Mouse (Mus musculus): ENCODE measurements around the gene Fras1.

Gene Fras1

DNA sequence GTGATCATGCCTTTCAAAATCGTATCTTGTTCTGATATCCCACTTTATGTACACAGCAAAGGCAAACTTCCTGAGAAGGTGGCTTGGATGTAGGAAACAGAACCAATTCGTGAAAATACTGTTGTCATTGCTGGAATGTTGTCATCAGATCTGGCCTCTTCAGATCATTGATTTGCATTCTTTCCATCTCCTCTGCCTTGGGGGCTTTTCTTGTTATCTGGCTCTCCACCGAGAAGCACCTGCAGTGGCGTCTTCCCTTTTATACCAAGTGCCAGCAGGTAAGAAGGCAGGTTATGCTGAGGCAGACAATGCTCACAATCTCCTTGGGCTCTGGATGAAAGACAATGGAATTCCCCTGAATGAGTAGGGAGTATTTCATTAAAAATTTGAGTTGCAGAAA lies 108.3 kb downstream of the Fras1 start:
- no peak for DNase-seq (ENCODE audit: low spot score in 2 of 2)

DNA sequence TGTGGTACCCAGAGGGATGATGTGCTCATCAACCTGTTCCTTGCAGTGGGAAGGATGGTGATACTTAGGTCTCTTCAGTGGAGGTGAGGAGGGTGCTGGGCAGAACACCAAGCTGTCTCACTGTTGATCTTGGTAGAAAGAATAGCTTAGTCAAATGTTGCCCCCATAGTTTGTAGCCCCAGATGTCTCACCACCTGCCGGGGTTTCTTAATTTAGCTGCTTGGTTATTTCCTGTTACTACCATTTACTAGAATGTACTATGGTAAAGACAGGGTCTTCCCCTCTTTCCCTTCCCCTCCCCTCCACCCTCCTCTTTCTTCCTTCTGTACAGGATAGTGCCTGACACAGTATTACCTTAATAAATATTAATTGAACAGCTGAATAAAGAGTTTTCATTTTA lies 118.7 kb downstream of the Fras1 start:
- DNase-seq (ENCODE audit: low spot score in 2 of 2): no peak

DNA sequence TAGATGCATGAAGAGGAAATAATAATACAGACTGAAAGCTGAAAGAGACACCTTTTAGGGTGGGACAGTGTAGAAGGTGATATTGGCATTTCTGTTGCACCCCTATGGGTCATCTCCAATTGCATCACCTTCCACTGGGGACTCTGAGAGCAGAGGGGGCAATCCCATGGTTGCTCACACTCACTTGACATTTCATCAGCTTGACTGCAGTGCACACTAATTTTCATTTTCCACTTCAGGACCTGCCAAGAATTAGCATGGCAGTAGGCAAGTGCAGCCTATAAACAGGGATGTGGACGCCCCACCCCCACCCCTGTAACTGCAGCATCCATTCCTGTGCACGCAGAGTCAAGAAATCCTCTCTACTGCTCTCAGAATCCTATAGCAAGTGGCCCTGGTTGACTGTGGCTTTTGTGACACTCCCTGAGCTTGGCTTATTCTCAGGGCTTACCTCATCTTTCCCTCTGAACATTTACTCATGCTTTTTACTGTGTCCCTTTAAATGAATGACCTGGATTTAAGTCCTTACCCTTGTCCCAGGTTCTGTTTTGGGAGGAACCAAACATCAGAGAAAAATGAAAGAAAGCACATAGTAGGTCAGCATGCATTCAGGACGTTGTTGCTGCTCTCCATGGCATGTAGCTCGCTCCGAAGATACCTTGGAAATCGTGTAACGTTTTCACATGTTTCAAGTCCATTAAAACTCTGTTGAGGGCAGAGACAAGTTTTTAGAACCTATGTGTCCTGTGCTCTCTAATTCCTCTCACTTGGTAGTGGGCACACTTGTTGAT lies 120.9 kb downstream of the Fras1 start:
- DNase-seq (ENCODE audit: low spot score in 2 of 2): no peak

DNA sequence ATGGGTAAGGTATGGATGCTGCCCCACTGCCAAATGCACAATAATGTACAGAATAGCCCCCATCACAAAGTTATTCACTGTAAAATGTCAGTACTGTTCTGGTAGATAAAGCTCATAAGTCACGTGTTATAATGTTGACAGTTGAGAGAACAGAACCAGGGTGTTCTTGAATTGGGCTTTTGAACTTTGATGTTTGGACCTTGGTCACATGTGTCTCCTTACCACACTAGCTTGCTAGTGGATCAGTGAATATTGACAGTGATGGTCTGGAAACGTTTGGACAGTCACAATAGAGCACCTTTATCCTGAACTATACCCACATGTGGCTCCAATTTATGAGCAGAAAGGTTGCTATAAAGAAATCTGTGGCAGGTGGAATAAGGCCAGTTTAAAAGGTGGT lies 124.3 kb downstream of the Fras1 start:
- no peak for DNase-seq (ENCODE audit: low spot score in 2 of 2)

DNA sequence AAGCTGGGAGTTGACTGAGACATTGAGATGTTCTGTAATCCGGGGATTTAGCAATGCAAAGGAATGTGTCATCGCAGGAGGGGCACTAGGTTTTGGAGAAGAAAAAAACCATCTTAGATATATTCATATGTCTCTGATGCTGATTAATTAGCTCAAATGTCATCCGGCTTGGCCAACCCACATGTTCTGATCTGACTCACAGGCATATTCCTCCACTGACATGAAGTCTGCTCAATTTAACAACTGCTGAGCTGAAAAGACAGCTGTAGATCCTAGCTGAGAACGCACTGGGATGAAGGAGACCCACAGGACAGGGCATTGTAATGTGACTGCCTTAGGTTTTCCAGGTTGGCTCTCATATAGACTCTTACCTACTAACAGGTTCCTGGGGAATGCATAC lies 128.0 kb downstream of the Fras1 start:
- no peak for DNase-seq (ENCODE audit: low spot score in 2 of 2)

DNA sequence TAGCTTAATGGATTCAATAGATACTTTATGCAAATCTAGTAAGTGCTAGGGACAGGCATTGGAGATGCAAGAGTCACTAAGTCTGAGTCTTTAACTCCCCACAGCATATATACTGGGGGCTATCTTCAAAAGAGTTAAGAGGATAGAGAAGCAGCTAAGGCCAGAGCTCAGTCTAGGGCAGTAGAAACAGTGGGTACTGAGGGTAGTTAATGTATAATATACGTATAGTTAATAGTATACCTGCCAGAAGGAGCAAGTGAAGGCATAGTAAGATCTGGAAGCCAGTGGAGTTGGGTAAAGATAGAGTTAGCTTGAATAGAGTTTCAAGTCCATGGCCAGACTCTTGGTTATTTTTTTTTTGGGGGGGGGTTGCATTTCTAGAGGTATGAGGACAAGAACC lies 128.6 kb downstream of the Fras1 start:
- no peak for DNase-seq (ENCODE audit: low spot score in 2 of 2)

DNA sequence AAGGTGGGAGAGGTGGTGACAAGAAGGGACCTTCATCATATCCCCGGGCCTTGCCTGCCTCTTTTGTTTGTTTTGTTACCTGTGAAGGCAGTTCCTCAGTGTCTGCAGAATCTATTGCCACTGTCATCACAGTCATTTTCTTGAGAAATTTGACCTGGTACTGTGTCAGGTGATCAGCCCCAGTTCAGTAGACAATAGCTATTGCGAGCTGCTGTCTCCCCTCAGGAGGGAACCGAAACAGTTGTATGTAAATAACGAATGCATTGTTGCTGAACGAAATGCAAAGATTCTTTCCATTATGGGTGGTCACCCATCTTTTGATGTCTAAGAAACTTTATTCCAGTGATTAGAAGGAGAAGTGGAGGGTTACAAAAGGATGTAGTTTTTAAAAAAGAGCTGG lies 137.2 kb downstream of the Fras1 start:
- DNase-seq (ENCODE audit: low spot score in 2 of 2): no peak

DNA sequence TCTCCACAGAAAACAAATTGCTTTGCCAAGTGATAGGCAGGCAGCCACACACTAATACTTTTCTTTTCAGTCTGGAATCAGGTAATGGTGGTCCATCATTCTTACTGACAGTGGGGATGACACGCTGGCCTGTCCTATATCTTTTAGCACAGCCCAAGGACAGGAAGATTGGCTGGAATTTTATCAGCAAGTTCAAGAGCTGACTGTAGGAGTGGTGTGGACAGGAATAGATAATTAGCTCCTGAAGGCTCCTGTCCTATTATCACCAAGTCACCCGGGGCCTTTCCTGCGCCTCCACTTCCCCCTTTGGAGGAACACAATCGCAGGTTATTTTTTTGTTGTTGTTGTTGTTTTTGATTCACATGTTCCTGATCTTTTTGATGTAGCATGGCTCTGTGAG lies 139.6 kb downstream of the Fras1 start:
- DNase-seq (ENCODE audit: low spot score in 2 of 2): no peak

DNA sequence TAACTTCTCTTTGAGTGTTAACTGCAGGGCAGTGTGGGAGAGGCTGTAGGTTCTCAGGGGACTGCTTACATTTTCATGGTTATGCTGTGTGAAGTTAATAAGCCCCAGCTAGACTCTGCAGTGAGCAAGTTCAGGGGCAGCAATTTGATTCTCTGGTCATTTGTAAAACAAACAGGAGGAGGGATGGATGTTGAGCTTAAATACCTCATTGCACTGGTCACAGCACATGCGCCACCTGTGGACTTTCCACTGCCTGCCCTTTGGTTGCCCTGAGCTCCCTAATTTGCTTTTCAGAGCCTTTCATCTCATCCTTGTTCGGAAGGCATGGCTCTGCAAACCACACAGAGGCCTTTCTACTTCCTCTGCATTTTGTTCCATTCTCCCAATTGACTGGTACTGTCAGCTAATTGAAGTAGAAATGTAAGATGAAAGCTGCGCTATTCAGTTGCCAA lies 142.1 kb downstream of the Fras1 start:
- DNase-seq (ENCODE audit: low spot score in 2 of 2): no peak

DNA sequence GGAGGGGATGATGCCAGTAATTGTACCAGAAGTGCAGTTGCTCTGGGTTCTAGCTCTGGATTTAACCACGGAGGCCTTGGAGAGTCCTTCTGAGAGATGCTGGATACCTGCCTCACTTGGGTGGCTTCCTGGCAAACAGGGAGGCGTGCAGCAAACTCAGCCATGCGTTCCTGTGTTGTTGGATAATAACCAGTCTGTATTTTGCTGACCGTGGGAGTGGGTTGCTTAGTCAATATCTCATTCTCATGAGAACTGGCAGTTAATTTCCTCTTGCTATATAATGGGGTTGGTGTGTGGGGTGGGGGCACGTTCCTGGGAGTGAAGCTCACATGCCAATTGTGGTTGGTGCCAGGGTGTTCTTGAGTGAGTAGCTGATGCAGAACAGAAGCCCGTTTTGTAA lies 142.6 kb downstream of the Fras1 start:
- no peak for DNase-seq (ENCODE audit: low spot score in 2 of 2)

DNA sequence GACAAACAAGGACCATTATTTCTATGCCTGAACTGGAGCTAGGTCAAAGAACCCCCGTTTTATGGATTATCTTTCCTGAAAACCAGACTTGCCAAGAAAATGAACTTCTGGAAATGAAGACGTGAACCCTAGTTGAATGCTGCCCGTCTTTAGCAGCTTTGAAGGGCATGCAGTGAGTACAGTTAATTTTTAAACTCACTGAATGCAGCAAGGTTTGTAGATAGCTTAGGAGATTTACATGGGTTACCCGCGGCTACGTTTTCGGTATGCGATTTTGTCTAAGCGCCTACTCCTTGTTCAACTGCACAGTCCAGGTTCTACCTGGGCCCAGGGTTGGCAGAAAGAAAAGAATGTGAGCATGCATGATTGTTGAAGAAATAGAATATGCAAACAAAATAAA lies 147.8 kb downstream of the Fras1 start:
- no peak for DNase-seq (ENCODE audit: low spot score in 2 of 2)

DNA sequence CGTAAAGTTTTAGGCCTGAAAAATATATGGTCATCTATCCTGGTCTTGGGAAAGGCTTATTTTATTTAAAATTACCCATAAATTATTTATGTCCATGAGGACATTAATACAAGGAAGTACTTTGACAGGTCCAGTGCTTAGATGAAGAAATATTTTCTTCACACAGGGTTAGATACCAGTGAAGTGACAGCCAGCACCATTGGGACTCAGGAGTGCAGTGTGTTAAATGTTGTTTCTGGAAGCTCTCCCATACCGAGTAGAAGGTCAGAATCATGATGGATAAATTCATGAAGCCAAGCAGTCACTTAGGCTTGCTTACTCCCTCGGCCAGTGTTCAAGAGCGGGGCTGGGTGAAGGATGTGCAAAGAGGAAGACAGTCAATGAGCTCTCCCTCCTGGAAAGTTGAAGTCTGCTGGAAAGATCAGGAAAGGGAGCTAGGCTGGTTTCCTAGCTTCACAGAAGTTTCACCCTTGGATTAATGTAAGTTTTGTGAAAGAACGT lies 149.2 kb downstream of the Fras1 start:
- no peak for DNase-seq (ENCODE audit: low spot score in 2 of 2)

DNA sequence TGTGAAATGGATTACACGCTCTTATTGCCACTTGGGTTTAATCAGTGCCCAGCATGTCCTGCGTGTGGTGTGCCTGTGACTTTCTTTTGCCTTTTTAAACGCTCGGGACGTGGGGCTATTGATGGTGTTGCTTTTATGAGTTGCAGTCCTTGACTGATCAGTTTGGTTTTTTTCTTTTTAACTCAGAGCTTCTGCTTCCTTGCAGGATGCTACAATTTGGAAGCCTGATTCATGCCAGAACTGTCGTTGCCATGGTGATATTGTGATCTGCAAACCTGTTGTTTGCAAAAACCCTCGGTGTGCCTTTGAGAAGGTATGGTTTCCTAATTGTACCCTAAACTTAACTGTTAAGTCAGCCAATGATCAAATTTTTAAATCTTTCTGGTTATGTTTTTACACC lies 154.5 kb downstream of the Fras1 start:
- DNase-seq (ENCODE audit: low spot score in 2 of 2): no peak

DNA sequence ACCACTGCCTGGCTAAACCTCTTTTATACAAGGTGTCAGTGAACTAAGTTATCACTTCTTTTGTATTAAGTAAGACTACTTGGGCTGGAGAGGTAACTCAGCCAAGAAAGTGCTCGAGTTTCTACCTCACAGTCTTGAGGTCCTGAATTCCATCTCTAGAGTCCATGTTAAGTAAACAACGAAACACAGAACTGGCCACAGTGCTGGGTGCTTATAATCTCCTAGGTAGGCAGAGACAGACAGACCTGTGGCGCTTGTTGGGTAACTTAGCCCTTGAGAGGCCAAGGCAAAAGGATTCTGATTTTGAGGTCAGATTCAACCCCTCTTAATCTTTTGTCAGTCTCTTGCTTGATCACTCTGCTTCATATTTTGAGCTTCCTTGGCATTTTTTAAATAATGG lies 156.8 kb downstream of the Fras1 start:
- DNase-seq (ENCODE audit: low spot score in 2 of 2): no peak

DNA sequence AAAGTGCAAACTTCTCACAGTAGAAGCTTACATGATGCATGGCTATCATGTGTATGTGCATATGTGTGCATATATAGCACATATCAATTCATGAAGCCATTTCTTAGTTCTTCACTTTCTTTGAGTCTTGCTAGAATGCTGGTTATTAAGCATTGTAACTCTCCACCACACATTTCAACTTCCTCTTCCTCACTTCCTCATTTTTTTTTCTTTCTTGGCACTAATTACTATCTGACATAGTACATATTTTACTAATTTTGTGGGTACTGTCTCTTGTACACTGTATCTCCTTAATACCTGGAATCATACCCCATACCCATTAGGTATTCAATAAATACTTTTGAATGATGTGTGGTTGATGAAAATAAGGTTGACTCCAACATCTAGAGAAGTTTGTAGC lies 158.2 kb downstream of the Fras1 start:
- no peak for DNase-seq (ENCODE audit: low spot score in 2 of 2)

DNA sequence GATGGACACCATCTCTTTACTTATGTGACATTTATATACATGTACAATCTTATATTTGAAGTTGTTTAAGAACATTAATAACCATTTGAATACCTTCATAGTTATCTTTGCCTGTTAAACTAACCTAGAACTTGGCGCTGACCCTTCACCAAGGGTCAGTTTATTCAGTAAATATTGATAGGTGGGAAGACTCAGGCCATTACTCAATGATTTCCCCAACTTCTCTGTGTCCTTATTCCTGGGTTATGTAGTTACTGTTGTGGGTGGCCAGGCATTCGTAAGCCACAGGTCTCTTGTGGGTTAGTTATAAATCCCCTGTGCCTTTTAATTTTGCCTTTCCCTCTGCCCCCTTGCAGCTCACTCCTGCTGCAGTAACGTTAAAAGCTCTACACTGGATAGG lies 162.8 kb downstream of the Fras1 start:
- DNase-seq (ENCODE audit: low spot score in 2 of 2): no peak

DNA sequence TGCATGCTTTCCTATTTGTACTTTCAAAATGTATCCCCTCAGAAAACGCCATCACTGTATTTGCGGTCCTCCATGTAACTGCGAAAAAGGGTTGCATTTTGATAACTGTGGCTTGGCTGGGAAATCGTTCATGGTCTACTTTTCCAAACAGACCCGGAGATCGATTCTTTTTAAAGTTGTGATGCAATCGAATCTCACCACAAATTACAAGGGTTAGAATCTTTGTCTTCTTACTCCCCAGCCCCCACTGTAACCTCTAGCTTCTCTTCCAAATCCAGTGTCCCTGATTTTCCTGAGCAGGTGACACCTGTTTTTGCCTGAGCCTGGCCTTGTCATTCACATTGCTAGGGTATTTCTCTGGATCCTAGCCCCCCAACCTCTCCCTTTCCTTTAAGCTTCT lies 163.2 kb downstream of the Fras1 start:
- DNase-seq (ENCODE audit: low spot score in 2 of 2): no peak

DNA sequence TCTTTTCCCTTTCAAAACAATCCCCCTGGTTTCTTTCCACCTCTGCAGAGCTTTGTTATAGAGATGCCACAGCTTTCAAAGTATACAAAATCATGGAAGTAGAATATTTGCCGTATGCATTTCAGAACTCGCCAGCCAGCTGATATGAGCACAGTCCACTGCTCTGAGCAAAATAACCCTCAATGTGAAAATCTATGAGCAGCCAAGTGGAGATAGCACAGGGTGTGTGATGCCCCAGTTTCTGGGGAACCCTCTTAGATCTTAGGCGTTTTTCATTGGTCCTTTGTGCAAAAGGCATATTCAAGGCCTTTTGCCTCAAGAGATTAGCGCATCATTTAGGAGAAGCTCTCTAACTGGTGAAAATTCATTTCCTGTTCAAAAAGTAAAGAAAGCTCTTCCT lies 170.4 kb downstream of the Fras1 start:
- no peak for DNase-seq (ENCODE audit: low spot score in 2 of 2)

DNA sequence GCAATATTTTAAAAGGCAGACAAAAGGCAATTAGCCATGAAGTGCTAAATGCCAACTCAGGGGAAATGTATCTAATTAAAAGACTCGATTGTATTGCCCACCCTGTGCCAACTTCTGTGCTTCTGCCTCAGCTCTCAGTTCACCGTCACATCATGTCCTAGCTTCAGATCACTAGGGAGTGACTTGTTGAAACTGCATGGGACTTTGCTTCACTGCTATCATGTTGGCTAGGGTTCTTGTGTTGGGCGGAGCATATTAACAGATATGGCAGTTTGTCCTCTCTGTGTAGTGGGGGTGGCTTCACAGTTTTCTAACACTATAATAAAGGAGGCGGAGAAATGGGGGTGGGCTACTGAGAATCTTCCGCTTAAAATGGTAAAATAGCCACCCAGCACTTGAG lies 172.2 kb downstream of the Fras1 start:
- DNase-seq (ENCODE audit: low spot score in 2 of 2): no peak

DNA sequence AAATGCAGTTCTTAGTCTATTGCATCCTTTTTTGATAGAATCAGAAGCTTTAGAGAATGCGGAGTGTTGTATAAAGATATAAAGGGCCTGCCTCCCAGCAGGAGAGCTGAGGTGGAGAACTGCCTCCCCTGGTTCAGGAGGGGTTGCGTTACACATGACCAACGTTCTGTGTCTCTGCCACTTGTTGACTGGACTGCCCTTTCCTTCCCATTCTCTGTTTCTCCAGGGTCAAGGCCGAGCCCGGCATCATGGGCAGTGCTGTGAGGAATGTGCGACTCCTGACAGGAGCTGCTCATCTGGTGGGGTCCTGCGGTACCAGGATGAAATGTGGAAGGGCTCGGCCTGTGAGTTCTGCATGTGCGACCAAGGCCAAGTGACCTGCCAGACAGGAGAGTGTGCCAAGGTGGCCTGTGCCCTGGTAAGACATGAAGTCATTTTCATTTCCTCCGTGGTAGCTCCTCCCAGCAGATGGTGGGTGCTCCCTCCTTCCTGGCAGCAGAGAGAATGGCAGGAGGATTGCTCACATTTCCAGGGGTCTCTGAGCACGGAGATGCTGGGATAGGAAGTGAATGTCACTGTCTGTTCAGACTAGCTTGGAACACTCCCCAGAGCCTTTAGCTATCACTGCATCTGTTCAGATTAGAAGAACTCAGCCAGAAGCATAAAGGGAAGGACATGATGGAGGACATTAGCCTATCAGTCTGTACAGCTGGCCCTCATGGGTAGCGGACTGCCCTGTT lies 181.4 kb downstream of the Fras1 start:
- no peak for DNase-seq (ENCODE audit: low spot score in 2 of 2)

DNA sequence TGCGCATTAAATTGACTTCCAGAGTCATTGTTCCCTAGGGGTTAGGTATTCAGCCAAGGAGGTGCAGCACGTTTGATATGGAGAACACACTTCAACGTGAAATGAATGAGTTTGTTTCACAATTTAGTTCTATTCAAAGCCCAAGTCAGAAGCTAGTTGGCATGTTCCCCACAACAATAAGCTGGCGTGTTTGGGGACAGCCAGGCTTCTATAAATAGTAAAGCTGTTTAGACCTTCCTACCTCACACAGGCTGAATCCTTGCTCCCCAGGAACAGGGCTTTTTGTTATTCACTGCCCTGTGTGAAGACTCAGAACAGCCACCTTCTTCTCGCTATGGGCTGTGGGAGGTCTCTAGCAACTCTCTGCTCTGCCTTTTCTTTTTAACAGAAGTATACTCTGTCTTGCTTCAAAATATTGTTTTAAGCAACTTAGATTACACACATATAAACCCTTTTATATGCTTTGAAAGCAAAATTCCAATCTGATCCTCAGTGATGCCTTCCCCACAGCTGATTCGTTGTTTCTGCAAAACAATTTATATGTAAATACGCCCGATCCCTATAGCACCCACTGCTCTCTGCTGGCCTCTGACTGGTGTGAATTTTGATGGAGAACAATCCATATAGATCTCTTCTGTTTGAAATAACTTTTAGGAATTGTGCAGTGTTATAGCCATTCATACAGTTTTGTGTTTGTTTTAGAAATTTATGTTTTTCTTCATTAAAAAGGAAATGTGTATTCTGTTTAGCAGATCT lies 184.5 kb downstream of the Fras1 start:
- no peak for DNase-seq (ENCODE audit: low spot score in 2 of 2)

DNA sequence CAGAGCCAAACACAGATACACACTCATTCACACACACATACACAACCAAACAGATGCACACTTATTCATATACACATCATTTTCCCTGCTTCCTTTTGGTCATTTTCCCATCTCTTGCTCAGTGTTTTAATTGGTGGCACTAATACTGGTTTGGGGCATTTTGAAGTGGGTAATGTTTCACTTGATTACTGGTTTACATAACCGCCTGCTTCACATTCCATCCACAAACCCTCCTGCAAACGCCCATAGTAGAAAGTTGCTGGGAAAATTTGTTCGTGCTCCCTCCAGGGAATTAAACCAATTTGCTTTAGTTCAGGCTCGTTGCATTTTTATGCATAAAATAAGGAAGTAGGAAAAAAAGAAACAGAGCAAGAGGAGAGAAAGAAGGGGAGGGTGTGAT lies 200.8 kb downstream of the Fras1 start:
- DNase-seq (ENCODE audit: low spot score in 2 of 2): no peak

DNA sequence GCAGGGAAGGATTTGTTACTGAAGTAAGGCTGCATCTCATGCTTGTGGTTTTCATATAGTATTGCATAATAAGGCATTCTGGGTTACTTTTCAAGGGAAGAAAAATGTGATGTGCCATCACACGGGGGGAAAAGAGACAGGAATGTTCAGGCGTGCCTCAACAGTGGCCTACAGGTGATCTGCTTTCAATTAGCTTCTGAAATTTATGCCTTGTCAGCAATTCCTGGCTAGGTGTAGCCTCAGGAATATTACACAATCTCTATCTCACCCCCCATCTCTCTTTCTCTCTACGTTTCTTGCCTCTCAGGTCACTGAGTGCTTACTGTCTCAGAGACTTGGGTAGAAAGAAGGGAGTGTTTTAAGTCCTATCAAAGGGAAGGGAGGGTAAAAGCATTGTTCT lies 204.9 kb downstream of the Fras1 start:
- no peak for DNase-seq (ENCODE audit: low spot score in 2 of 2)

Data from spleen, postnatal 14 days (tissue).